Mouse (Mus musculus): ENCODE data around the gene Arhgef10l. TPM values are rescaled to one million over a fixed set of nuclear protein-coding genes. Genes with fewer than 3 reads are reported as not detected.

The Arhgef10l gene
- total and polyA plus RNA-seq, 2 experiments from 2014 or later, result 16.5 to 59.0 TPM

DNA sequence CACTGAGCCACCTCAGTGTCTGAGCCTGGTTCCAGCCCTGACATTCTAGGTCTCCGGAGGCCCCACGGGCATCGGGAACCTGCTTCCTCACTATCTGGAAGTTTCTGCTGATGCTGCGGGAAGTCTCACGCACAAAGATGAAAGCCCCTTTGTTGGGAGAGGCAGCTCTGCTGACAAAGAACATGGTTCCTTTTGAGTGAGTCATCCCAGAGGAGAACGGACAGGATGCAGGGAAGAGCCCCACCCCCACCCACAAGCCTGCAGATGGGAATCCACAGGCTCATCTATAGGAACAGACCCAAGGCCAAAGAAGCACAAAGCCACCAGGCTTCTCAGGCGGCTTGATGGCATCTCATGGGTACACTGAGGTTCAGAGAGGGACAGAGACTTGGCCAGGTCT lies 165.0 kb downstream of the Arhgef10l start:
- Histone ChIP-seq H3K9ac (no peak overlapping the region), H3K4me3 (ENCODE audit: low read depth, low read length) (no peak overlapping the region), H3K27me3 (ENCODE audit: insufficient read depth, low read length) (no peaks in the 10 kb centered on the region), H3K4me2 (ENCODE audit: low read depth) (no peak overlapping the region), H3K9me3 (ENCODE audit: low read length) (no peaks in the 10 kb centered on the region), H3K4me1 (ENCODE audit: insufficient read depth) (peaks cover 6% of the 10 kb centered on the region), H3K36me3 (ENCODE audit: insufficient read depth) (no peaks in the 10 kb centered on the region), H3K27ac (ENCODE audit: low read depth, low read length) (no peak overlapping the region)
- DNase-seq (no peak), ATAC-seq (no peak)
- WGBS, result 53% methylated on average over 7 of the region's 7 CpGs
- no peak for TF ChIP-seq CTCF (IDR thresholded peaks at IDR 0.05; ENCODE audit: low read depth)

DNA sequence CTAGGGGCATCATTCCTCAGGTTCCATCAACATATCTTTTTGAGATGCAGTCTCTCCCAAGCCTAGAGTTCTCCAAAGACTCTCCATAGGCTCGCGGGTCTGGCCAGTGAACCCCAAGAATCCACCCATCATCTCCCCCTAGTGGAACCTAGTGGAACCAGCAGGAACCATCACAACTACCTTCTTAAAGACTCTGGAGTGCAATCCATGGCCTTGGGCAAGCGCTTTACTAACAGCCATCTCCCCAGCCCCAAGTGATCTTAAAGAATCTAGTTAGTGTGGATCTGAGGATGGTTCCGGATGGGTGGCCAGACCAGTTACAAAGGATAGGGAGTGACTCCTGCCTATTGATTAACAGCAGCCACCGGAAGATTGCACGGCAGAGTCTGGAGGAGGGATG lies 166.2 kb downstream of the Arhgef10l start:
- Histone ChIP-seq H3K9ac (no peak overlapping the region), H3K27ac (ENCODE audit: low read depth, low read length) (no peak overlapping the region), H3K4me2 (ENCODE audit: low read depth) (no peak overlapping the region), H3K27me3 (ENCODE audit: insufficient read depth, low read length) (no peaks in the 10 kb centered on the region), H3K4me3 (ENCODE audit: low read depth, low read length) (no peak overlapping the region), H3K9me3 (ENCODE audit: low read length) (no peaks in the 10 kb centered on the region), H3K4me1 (ENCODE audit: insufficient read depth) (no peaks in the 10 kb centered on the region), H3K36me3 (ENCODE audit: insufficient read depth) (no peaks in the 10 kb centered on the region)
- DNase-seq (no peak), ATAC-seq (no peak)
- WGBS, result 84% methylated on average over 6 of the region's 6 CpGs
- peak; percentile 31; the same call in 1 of the 2 replicates for TF ChIP-seq CTCF (IDR thresholded peaks at IDR 0.05; ENCODE audit: low read depth)

DNA sequence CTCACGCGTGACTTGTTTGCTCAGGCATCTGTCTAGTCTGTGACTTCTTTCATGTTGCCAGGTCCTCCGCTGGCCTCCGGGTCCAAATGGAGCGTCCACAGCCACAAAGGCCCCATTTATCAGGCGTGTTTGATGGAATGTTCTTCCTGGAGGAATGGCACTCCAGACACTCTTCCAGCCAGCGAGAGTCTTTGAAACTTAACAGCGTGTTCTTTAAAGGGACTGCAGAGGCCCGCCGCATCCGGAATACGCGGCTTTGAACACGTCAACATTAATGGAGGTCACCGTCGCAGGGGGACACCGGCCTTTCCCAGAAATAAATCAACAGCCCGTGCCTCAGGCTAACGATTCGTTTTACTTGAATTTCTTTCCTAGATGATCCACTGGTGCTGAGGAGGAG lies 168.6 kb downstream of the Arhgef10l start:
- no peaks in the 10 kb centered on the region for H3K9me3 ChIP-seq (ENCODE audit: low read length)
- DNase-seq (no peak), ATAC-seq (peak; percentile 14; the same call in 1 of the 2 replicates)
- H3K27ac ChIP-seq (ENCODE audit: low read depth, low read length), result no peak overlapping the region
- no peak overlapping the region for H3K4me2 ChIP-seq (ENCODE audit: low read depth)
- H3K4me1 ChIP-seq (ENCODE audit: insufficient read depth), result no peaks in the 10 kb centered on the region
- TF ChIP-seq CTCF (IDR thresholded peaks at IDR 0.05; ENCODE audit: low read depth), result no peak
- 54% methylated on average over 20 of the region's 20 CpGs for WGBS
- H3K27me3 ChIP-seq (ENCODE audit: insufficient read depth, low read length), result no peaks in the 10 kb centered on the region
- no peaks in the 10 kb centered on the region for H3K36me3 ChIP-seq (ENCODE audit: insufficient read depth)
- H3K9ac ChIP-seq, result no peak overlapping the region
- no peak overlapping the region for H3K4me3 ChIP-seq (ENCODE audit: low read depth, low read length)

GRCm38 (mm10) chr4:140491555-140491954 lies 174.3 kb downstream of the Arhgef10l start:
- Histone ChIP-seq H3K4me3 (ENCODE audit: low read depth, low read length) (no peak overlapping the region), H3K36me3 (ENCODE audit: insufficient read depth) (no peaks in the 10 kb centered on the region), H3K9ac (no peak overlapping the region), H3K4me2 (ENCODE audit: low read depth) (no peak overlapping the region), H3K27me3 (ENCODE audit: insufficient read depth, low read length) (no peaks in the 10 kb centered on the region), H3K27ac (ENCODE audit: low read depth, low read length) (no peak overlapping the region), H3K4me1 (ENCODE audit: insufficient read depth) (no peaks in the 10 kb centered on the region), H3K9me3 (ENCODE audit: low read length) (no peaks in the 10 kb centered on the region)
- ATAC-seq, result no peak
- DNase-seq, result peak; percentile 54
- WGBS, result 30% methylated on average over 5 of the region's 5 CpGs
- peak; percentile 58 for TF ChIP-seq CTCF (IDR thresholded peaks at IDR 0.05; ENCODE audit: low read depth)

DNA sequence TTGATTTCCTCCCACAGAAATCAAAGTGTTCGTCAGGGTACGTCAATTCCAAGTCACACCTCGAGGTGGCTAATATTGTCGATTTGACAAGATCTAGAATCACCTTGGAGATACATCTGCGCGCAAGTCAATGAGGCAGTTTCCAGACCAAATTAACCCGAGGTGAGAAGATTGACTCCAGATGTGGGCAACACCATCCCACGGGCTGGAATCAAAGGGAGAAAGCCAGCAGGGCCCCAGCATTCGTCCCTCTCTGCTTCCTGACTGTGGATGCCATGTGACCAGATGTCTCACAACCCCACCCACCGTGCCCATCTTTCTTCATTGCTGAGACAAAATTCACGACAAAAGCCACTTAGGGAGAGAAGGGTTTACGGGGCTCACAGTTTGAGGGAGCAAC lies 180.4 kb downstream of the Arhgef10l start:
- H3K36me3 ChIP-seq (ENCODE audit: insufficient read depth), result no peaks in the 10 kb centered on the region
- no peak overlapping the region for H3K4me2 ChIP-seq (ENCODE audit: low read depth)
- H3K4me3 ChIP-seq (ENCODE audit: low read depth, low read length), result no peak overlapping the region
- no peaks in the 10 kb centered on the region for H3K4me1 ChIP-seq (ENCODE audit: insufficient read depth)
- 73% methylated on average over 12 of the region's 12 CpGs for WGBS
- no peak overlapping the region for H3K27ac ChIP-seq (ENCODE audit: low read depth, low read length)
- H3K27me3 ChIP-seq (ENCODE audit: insufficient read depth, low read length), result no peaks in the 10 kb centered on the region
- H3K9me3 ChIP-seq (ENCODE audit: low read length), result no peaks in the 10 kb centered on the region
- no peak for TF ChIP-seq CTCF (IDR thresholded peaks at IDR 0.05; ENCODE audit: low read depth)
- no peak for ATAC-seq
- no peak overlapping the region for H3K9ac ChIP-seq
- no peak for DNase-seq

DNA sequence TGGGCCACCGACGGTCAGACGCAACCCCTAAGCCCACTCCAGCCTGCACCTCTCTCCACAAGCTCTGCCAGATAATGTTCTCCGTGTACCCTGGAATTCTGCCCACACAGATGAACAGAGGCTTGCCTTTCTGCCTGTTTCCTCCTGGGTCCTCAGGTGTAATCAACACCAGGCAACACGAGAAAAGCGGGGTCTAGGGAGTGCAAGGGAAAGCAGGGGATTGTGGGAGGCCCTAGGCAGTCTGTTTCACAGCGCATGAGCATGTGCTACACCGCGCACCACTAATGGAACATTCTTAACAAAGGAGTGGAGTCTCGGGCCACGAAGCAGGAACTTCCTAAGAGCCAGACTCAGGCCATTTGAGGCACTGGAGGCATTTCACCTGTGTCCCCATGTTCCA lies 182.7 kb downstream of the Arhgef10l start:
- ATAC-seq (no peak), DNase-seq (no peak)
- H3K4me3 ChIP-seq (ENCODE audit: low read depth, low read length), result no peak overlapping the region
- H3K4me1 ChIP-seq (ENCODE audit: insufficient read depth), result no peaks in the 10 kb centered on the region
- WGBS, result 80% methylated on average over 11 of the region's 11 CpGs
- H3K4me2 ChIP-seq (ENCODE audit: low read depth), result no peak overlapping the region
- no peaks in the 10 kb centered on the region for H3K9me3 ChIP-seq (ENCODE audit: low read length)
- no peaks in the 10 kb centered on the region for H3K27me3 ChIP-seq (ENCODE audit: insufficient read depth, low read length)
- no peaks in the 10 kb centered on the region for H3K36me3 ChIP-seq (ENCODE audit: insufficient read depth)
- no peak overlapping the region for H3K27ac ChIP-seq (ENCODE audit: low read depth, low read length)
- TF ChIP-seq CTCF (IDR thresholded peaks at IDR 0.05; ENCODE audit: low read depth), result no peak
- no peak overlapping the region for H3K9ac ChIP-seq

DNA sequence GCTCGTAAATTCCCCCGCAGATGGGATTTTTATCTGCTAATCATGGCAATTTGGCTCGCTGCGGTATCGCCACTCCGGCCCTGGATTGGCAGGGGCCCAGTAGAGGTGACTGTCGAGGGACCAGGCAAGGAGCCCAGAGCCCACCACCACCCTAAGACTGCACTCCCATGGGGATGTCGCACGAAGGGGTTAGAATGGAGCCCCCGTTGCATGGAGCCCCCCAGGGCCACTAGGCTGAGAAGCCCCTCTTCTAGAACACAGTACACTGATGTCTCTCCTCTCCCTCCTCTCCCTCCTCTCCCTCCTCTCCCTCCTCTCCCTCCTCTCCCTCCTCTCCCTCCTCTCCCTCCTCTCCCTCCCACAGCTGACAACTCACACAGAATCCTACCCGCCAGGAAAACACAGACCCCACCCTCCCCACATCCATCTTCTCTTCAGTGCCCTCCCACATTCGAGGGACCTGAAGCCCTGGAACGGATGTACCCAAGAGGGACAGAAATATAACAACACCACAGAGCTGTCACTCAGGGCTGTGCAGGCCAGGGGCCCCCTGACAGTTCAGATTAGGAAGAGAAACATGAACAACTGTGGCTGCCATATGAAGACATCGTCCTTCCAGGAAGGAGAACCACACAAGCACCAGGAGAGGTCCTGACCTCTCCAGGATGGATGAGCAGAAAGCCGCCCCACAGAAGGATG lies 185.3 kb downstream of the Arhgef10l start:
- WGBS, result 32% methylated on average over 15 of the region's 15 CpGs
- DNase-seq (no peak), ATAC-seq (no peak)
- no peak overlapping the region for H3K4me3 ChIP-seq (ENCODE audit: low read depth, low read length)
- H3K9me3 ChIP-seq (ENCODE audit: low read length), result no peaks in the 10 kb centered on the region
- H3K36me3 ChIP-seq (ENCODE audit: insufficient read depth), result no peaks in the 10 kb centered on the region
- no peak overlapping the region for H3K9ac ChIP-seq
- H3K4me2 ChIP-seq (ENCODE audit: low read depth), result no peak overlapping the region
- TF ChIP-seq CTCF (IDR thresholded peaks at IDR 0.05; ENCODE audit: low read depth), result no peak
- H3K4me1 ChIP-seq (ENCODE audit: insufficient read depth), result no peaks in the 10 kb centered on the region
- H3K27ac ChIP-seq (ENCODE audit: low read depth, low read length), result no peak overlapping the region
- H3K27me3 ChIP-seq (ENCODE audit: insufficient read depth, low read length), result no peaks in the 10 kb centered on the region

Data from forebrain, postnatal 0 days (tissue).